Mouse (Mus musculus) heart, adult 2 months (tissue): ENCODE data around the gene Ccdc188. TPM values are rescaled to one million over a fixed set of nuclear protein-coding genes. Genes with fewer than 3 reads are reported as not detected.

Experiments used
- DNase-seq, 2 experiments: peaks; one replicate each; pipeline ENCODE4 v3.0.0; 2021
- H3K27ac ChIP-seq: fragments of 200-600 bp; 2 replicates; pipeline ENCODE4 v1.8.1; 2022
- H3K27me3 ChIP-seq: fragments of 200-500 bp; 2 replicates; pipeline ENCODE4 v1.6.1; 2012; ENCODE audit warnings: mild to moderate bottlenecking, low read length, inconsistent platforms, mixed read lengths; ENCODE audit not compliant: control insufficient read depth, insufficient read depth
- H3K36me3 ChIP-seq: fragments of 200-500 bp; 2 replicates; pipeline ENCODE4 v1.6.1; 2012; ENCODE audit warnings: low read length, inconsistent platforms; ENCODE audit not compliant: control insufficient read depth, insufficient read depth
- H3K4me1 ChIP-seq: fragments of 200-500 bp; 2 replicates; pipeline ENCODE4 v1.6.1; 2011; ENCODE audit warnings: low read length; ENCODE audit not compliant: control insufficient read depth, insufficient read depth
- H3K4me3 ChIP-seq: fragments of 200-600 bp; 2 replicates; pipeline ENCODE4 v1.8.1; 2022
- H3K79me2 ChIP-seq: fragments of 200-500 bp; replicated peaks from 2 replicates; pipeline ENCODE4 v1.6.1; 2012; ENCODE audit warnings: mild to moderate bottlenecking, inconsistent platforms, low read length, moderate library complexity, mixed read lengths; ENCODE audit not compliant: control insufficient read depth, insufficient read depth
- H3K9ac ChIP-seq: fragments of 200-500 bp; 2 replicates; pipeline ENCODE4 v1.6.1; 2012; ENCODE audit warnings: low read depth, mild to moderate bottlenecking, control low read depth, inconsistent platforms, low read length, mixed read lengths
- CTCF ChIP-seq: fragments of 200-600 bp; IDR thresholded peaks from 2 replicates; pipeline ENCODE4 v1.8.1; 2022; ENCODE audit warnings: antibody characterized with exemption, mild to moderate bottlenecking, moderate library complexity
- EP300 ChIP-seq: fragments of 200-500 bp; IDR thresholded peaks from 2 replicates; pipeline ENCODE4 v1.6.1; 2011; ENCODE audit warnings: low read depth, low read length, control low read depth; ENCODE audit not compliant: insufficient read depth
- POLR2A ChIP-seq: fragments of 200-500 bp; IDR thresholded peaks from 2 replicates; pipeline ENCODE4 v1.6.1; 2011; ENCODE audit warnings: mild to moderate bottlenecking, low read depth, low read length, control low read depth; ENCODE audit not compliant: insufficient read depth
- WGBS: fragments of 180-500 bp; shearing (Covaris S2); methylation state at CpG from one replicate; pipeline ENCODE4 v1.1.7; 2018; 5-methylcytosine and 5-hydroxymethylcytosine counted together
- intact Hi-C: fragments of 180-260 bp; cut with DNase I; formaldehyde crosslinking; loops from one replicate; pipeline ENCODE4 v1.15.1; 2025
- polyA plus RNA-seq: library from polyadenylated mRNA; depleted of rRNA; stranded (reverse); fragments of >200 nt; gene quantifications from 2 replicates; pipeline ENCODE4 v1.2.3, GENCODE M21; 2012
- total RNA-seq, 2 experiments: library from RNA; stranded (reverse); gene quantifications; 2 replicates each; pipeline ENCODE4 v1.2.3; 2021

The Ccdc188 gene
- total and polyA plus RNA-seq, 3 experiments: not detected

- H3K27ac ChIP-seq: no peak overlapping the region
- intact Hi-C loops: no loop called here
Observed at GRCm38 (mm10) chr16:18175817-18176541, 41.7 kb upstream of the Ccdc188 start.

GRCm38 (mm10) chr16:18176758-18177157 lies 40.9 kb upstream of the Ccdc188 start:
- WGBS: 85% methylated on average over 4 of the region's 4 CpGs

More at GRCm38 (mm10) chr16:18175817-18176541, 41.7 kb upstream of the Ccdc188 start:
- peak in 1 of 2 experiments; percentile 24 for DNase-seq
- no peaks in the 10 kb centered on the region for H3K27me3 ChIP-seq
- TF ChIP-seq POLR2A (no peak), EP300 (no peak), CTCF (no peak)
- no peaks in the 10 kb centered on the region for H3K4me1 ChIP-seq
- no peak overlapping the region for H3K9ac ChIP-seq
- WGBS: 28% methylated on average over 6 of the region's 6 CpGs
- H3K36me3 ChIP-seq: no peaks in the 10 kb centered on the region
- no peaks in the 10 kb centered on the region for H3K79me2 ChIP-seq
- H3K4me3 ChIP-seq: no peak overlapping the region

GRCm38 (mm10) chr16:18179591-18179990 lies 38.1 kb upstream of the Ccdc188 start:
- 63% methylated on average over 2 of the region's 2 CpGs for WGBS
- no peak for TF ChIP-seq CTCF
- TF ChIP-seq EP300: no peak
- TF ChIP-seq POLR2A: no peak
- H3K27me3 ChIP-seq: no peaks in the 10 kb centered on the region
- no peak overlapping the region for H3K4me3 ChIP-seq
- no peaks in the 10 kb centered on the region for H3K79me2 ChIP-seq
- H3K9ac ChIP-seq: no peak overlapping the region
- H3K27ac ChIP-seq: no peak overlapping the region
- H3K36me3 ChIP-seq: no peaks in the 10 kb centered on the region
- DNase-seq: no peak
- intact Hi-C loops: no loop called here
- no peaks in the 10 kb centered on the region for H3K4me1 ChIP-seq

More at GRCm38 (mm10) chr16:18176758-18177157, 40.9 kb upstream of the Ccdc188 start:
- DNase-seq: no peak
- Histone ChIP-seq H3K36me3 (no peaks in the 10 kb centered on the region), H3K27me3 (no peaks in the 10 kb centered on the region), H3K9ac (no peak overlapping the region), H3K27ac (no peak overlapping the region), H3K79me2 (no peaks in the 10 kb centered on the region), H3K4me1 (no peaks in the 10 kb centered on the region), H3K4me3 (no peak overlapping the region)
- intact Hi-C loops: no loop called here
- TF ChIP-seq EP300: no peak
- no peak for TF ChIP-seq POLR2A
- TF ChIP-seq CTCF: peak; percentile 10; the same call in 1 of the 2 replicates

- TF ChIP-seq EP300 (no peak), CTCF (no peak), POLR2A (no peak)
- 57% methylated on average over 10 of the region's 10 CpGs for WGBS
- Histone ChIP-seq H3K27me3 (no peaks in the 10 kb centered on the region), H3K4me3 (no peak overlapping the region), H3K4me1 (no peaks in the 10 kb centered on the region), H3K9ac (no peak overlapping the region), H3K79me2 (no peaks in the 10 kb centered on the region), H3K36me3 (no peaks in the 10 kb centered on the region), H3K27ac (no peak overlapping the region)
- no peak for DNase-seq
- intact Hi-C loops: no loop called here
Observed at GRCm38 (mm10) chr16:18181398-18181797, 36.3 kb upstream of the Ccdc188 start.

GRCm38 (mm10) chr16:18182766-18183165 lies 34.9 kb upstream of the Ccdc188 start:
- Histone ChIP-seq H3K4me3 (no peak overlapping the region), H3K27ac (no peak overlapping the region)
- intact Hi-C loops: no loop called here

GRCm38 (mm10) chr16:18185715-18186449 lies 31.8 kb upstream of the Ccdc188 start:
- no peak overlapping the region for H3K27ac ChIP-seq
- TF ChIP-seq POLR2A (no peak), EP300 (no peak), CTCF (no peak)
- H3K36me3 ChIP-seq: no peaks in the 10 kb centered on the region
- no peak for DNase-seq
- H3K9ac ChIP-seq: no peak overlapping the region
- H3K79me2 ChIP-seq: no peaks in the 10 kb centered on the region
- intact Hi-C loops: no loop called here
- H3K4me1 ChIP-seq: no peaks in the 10 kb centered on the region
- no peaks in the 10 kb centered on the region for H3K27me3 ChIP-seq
- WGBS: 90% methylated on average over 8 of the region's 8 CpGs
- H3K4me3 ChIP-seq: no peak overlapping the region

More at GRCm38 (mm10) chr16:18182766-18183165, 34.9 kb upstream of the Ccdc188 start:
- no peaks in the 10 kb centered on the region for H3K4me1 ChIP-seq
- WGBS: 63% methylated on average over 8 of the region's 8 CpGs
- no peak for TF ChIP-seq EP300
- no peak for TF ChIP-seq POLR2A
- TF ChIP-seq CTCF: no peak
- DNase-seq: no peak
- no peaks in the 10 kb centered on the region for H3K27me3 ChIP-seq
- no peaks in the 10 kb centered on the region for H3K79me2 ChIP-seq
- no peaks in the 10 kb centered on the region for H3K36me3 ChIP-seq
- H3K9ac ChIP-seq: no peak overlapping the region
